Mouse (Mus musculus) heart, adult 2 months (tissue): ENCODE measurements around the gene Lamtor1. TPM values are rescaled to one million over a fixed set of nuclear protein-coding genes. Genes with fewer than 3 reads are reported as not detected.

ENCODE experiments used
- DNase-seq, 2 experiments: peaks; one replicate each; pipeline ENCODE4 v3.0.0; 2021
- H3K27ac ChIP-seq: fragments of 200-600 bp; 2 replicates; pipeline ENCODE4 v1.8.1; 2022
- H3K27me3 ChIP-seq: fragments of 200-500 bp; 2 replicates; pipeline ENCODE4 v1.6.1; 2012; ENCODE audit warnings: mild to moderate bottlenecking, low read length, inconsistent platforms, mixed read lengths; ENCODE audit not compliant: control insufficient read depth, insufficient read depth
- H3K36me3 ChIP-seq: fragments of 200-500 bp; 2 replicates; pipeline ENCODE4 v1.6.1; 2012; ENCODE audit warnings: low read length, inconsistent platforms; ENCODE audit not compliant: control insufficient read depth, insufficient read depth
- H3K4me1 ChIP-seq: fragments of 200-500 bp; 2 replicates; pipeline ENCODE4 v1.6.1; 2011; ENCODE audit warnings: low read length; ENCODE audit not compliant: control insufficient read depth, insufficient read depth
- H3K4me3 ChIP-seq: fragments of 200-600 bp; 2 replicates; pipeline ENCODE4 v1.8.1; 2022
- H3K79me2 ChIP-seq: fragments of 200-500 bp; replicated peaks from 2 replicates; pipeline ENCODE4 v1.6.1; 2012; ENCODE audit warnings: mild to moderate bottlenecking, inconsistent platforms, low read length, moderate library complexity, mixed read lengths; ENCODE audit not compliant: control insufficient read depth, insufficient read depth
- H3K9ac ChIP-seq: fragments of 200-500 bp; 2 replicates; pipeline ENCODE4 v1.6.1; 2012; ENCODE audit warnings: low read depth, mild to moderate bottlenecking, control low read depth, inconsistent platforms, low read length, mixed read lengths
- CTCF ChIP-seq: fragments of 200-600 bp; IDR thresholded peaks from 2 replicates; pipeline ENCODE4 v1.8.1; 2022; ENCODE audit warnings: antibody characterized with exemption, mild to moderate bottlenecking, moderate library complexity
- EP300 ChIP-seq: fragments of 200-500 bp; IDR thresholded peaks from 2 replicates; pipeline ENCODE4 v1.6.1; 2011; ENCODE audit warnings: low read depth, low read length, control low read depth; ENCODE audit not compliant: insufficient read depth
- POLR2A ChIP-seq: fragments of 200-500 bp; IDR thresholded peaks from 2 replicates; pipeline ENCODE4 v1.6.1; 2011; ENCODE audit warnings: mild to moderate bottlenecking, low read depth, low read length, control low read depth; ENCODE audit not compliant: insufficient read depth
- WGBS: fragments of 180-500 bp; shearing (Covaris S2); methylation state at CpG from one replicate; pipeline ENCODE4 v1.1.7; 2018; 5-methylcytosine and 5-hydroxymethylcytosine counted together
- intact Hi-C: fragments of 180-260 bp; cut with DNase I; formaldehyde crosslinking; loops from one replicate; pipeline ENCODE4 v1.15.1; 2025
- long read RNA-seq: library from polyadenylated mRNA; stranded (forward); transcript quantifications from one replicate; pipeline ENCODE4 v2.0.0, GENCODE M21; 2021
- polyA plus RNA-seq: library from polyadenylated mRNA; depleted of rRNA; stranded (reverse); fragments of >200 nt; gene quantifications from 2 replicates; pipeline ENCODE4 v1.2.3, GENCODE M21; 2012; rRNA removed
- total RNA-seq, 2 experiments: library from RNA; stranded (reverse); gene quantifications; 2 replicates each; pipeline ENCODE4 v1.2.3; 2021

The Lamtor1 gene
- total RNA-seq (100 to 1,000 TPM; 104 to 125 TPM), polyA plus RNA-seq (244 and 272 TPM in 2 replicates)
- long read RNA-seq, transcript Lamtor1-201 (5 exons, 1,119 nt) = major isoform, 76 of 145 reads
- long read RNA-seq, partial matches to known transcripts = 63 of 145 reads
- long read RNA-seq, other reads (novel, unspliced or antisense) = 3 of 145 reads

- under 1% methylated on average over 61 of the region's 61 CpGs for WGBS
- Histone ChIP-seq H3K36me3 (no peaks in the 10 kb centered on the region), H3K27me3 (no peaks in the 10 kb centered on the region), H3K79me2 (peaks cover 2% of the 10 kb centered on the region; the same call in 1 of the 2 replicates), H3K9ac (peak within 1 kb of the TSS; percentile 88), H3K27ac (peak within 1 kb of the TSS; percentile 98), H3K4me1 (peaks cover 7% of the 10 kb centered on the region), H3K4me3 (peak within 1 kb of the TSS; percentile 99)
- TF ChIP-seq POLR2A (peak; percentile 99), EP300 (peak; percentile 95), CTCF (peak; percentile 34)
- peak; percentile 99 to 100 for DNase-seq
- intact Hi-C loops = loop anchor here (1.0 to 10.0 kb wide), 3 partner anchors 8 to 601 kb away; partner anchors contain the start of gene Atg16l2
These were observed at the start of gene Lamtor1 for GRCm38 (mm10) chr7:101905561-101906286. Gene Lamtor1 (plus strand): TSS chr7:101905904.

GRCm38 (mm10) chr7:101857094-101857493 is 48.6 kb upstream of the Lamtor1 start, which contains the start of gene Folr2:
Gene Folr2 (minus strand): TSS chr7:101857194.
- H3K9ac ChIP-seq = no peak within 1 kb of the TSS
- H3K36me3 ChIP-seq = no peaks in the 10 kb centered on the region
- H3K4me1 ChIP-seq = peaks cover 2% of the 10 kb centered on the region; the same call in 1 of the 2 replicates
- H3K27me3 ChIP-seq = no peaks in the 10 kb centered on the region
- 91% methylated on average over 4 of the region's 4 CpGs for WGBS
- no peak for DNase-seq
- H3K79me2 ChIP-seq = no peaks in the 10 kb centered on the region
- intact Hi-C loops = no loop called here
- H3K27ac ChIP-seq = no peak within 1 kb of the TSS
- TF ChIP-seq CTCF (no peak), EP300 (no peak), POLR2A (no peak)
- no peak within 1 kb of the TSS for H3K4me3 ChIP-seq

- WGBS = 76% methylated on average over 9 of the region's 9 CpGs
- intact Hi-C loops = no loop called here
- TF ChIP-seq POLR2A (no peak), CTCF (no peak), EP300 (no peak)
- no peak overlapping the region for H3K4me3 ChIP-seq
- H3K4me1 ChIP-seq = no peaks in the 10 kb centered on the region
- H3K79me2 ChIP-seq = no peaks in the 10 kb centered on the region
- H3K27ac ChIP-seq = no peak overlapping the region
- H3K27me3 ChIP-seq = no peaks in the 10 kb centered on the region
- DNase-seq = peak in 1 of 2 experiments; percentile 36
- no peaks in the 10 kb centered on the region for H3K36me3 ChIP-seq
- H3K9ac ChIP-seq = no peak overlapping the region
These were observed 47.3 kb upstream of the Lamtor1 start for GRCm38 (mm10) chr7:101858362-101858761.

- H3K36me3 ChIP-seq = no peaks in the 10 kb centered on the region
- H3K9ac ChIP-seq = no peak overlapping the region
- DNase-seq = no peak
- H3K27me3 ChIP-seq = no peaks in the 10 kb centered on the region
- no peak for TF ChIP-seq EP300
- TF ChIP-seq CTCF = no peak
- TF ChIP-seq POLR2A = no peak
- no peaks in the 10 kb centered on the region for H3K79me2 ChIP-seq
- H3K27ac ChIP-seq = no peak overlapping the region
- intact Hi-C loops = no loop called here
- H3K4me1 ChIP-seq = no peaks in the 10 kb centered on the region
- no peak overlapping the region for H3K4me3 ChIP-seq
These were observed 44.7 kb upstream of the Lamtor1 start for GRCm38 (mm10) chr7:101860978-101861377.

GRCm38 (mm10) chr7:101862291-101862690 is 43.4 kb upstream of the Lamtor1 start:
- DNase-seq = no peak
- Histone ChIP-seq H3K79me2 (no peaks in the 10 kb centered on the region), H3K9ac (no peak overlapping the region), H3K4me3 (no peak overlapping the region), H3K36me3 (no peaks in the 10 kb centered on the region), H3K4me1 (no peaks in the 10 kb centered on the region), H3K27ac (no peak overlapping the region), H3K27me3 (no peaks in the 10 kb centered on the region)
- WGBS = 83% methylated on average over 3 of the region's 3 CpGs
- 0 out of 2 replicates have a peak, but pooled peaks have one; percentile 3 for TF ChIP-seq CTCF
- no peak for TF ChIP-seq EP300
- TF ChIP-seq POLR2A = no peak
- intact Hi-C loops = no loop called here

- TF ChIP-seq CTCF (no peak), POLR2A (no peak), EP300 (no peak)
- H3K4me1 ChIP-seq = peaks cover 3% of the 10 kb centered on the region; the same call in 1 of the 2 replicates
- 53% methylated on average over 3 of the region's 3 CpGs for WGBS
- intact Hi-C loops = no loop called here
- H3K4me3 ChIP-seq = no peak within 1 kb of the TSS
- H3K27ac ChIP-seq = no peak within 1 kb of the TSS
- no peaks in the 10 kb centered on the region for H3K36me3 ChIP-seq
- DNase-seq = no peak
- H3K79me2 ChIP-seq = no peaks in the 10 kb centered on the region
- H3K27me3 ChIP-seq = no peaks in the 10 kb centered on the region
- no peak within 1 kb of the TSS for H3K9ac ChIP-seq
These were observed 42.3 kb upstream of the Lamtor1 start, which contains the start of gene Anapc15 for GRCm38 (mm10) chr7:101863415-101863814. Gene Anapc15 (plus strand): TSS chr7:101863715.
